Mouse (Mus musculus) left cerebral cortex, adult 2 months (tissue): ENCODE results near the gene H2-Q1. TPM values are rescaled to one million over a fixed set of nuclear protein-coding genes. Genes with fewer than 3 reads are reported as not detected.
A peak's percentile ranks its signal among the peaks of the same experiment; 100 is the strongest.
"Not testable (repeated sequence)": the region's sequence is repeated elsewhere in the genome, so short reads cannot be mapped to it uniquely, and the experiment has no call there.

Experiments
- DNase-seq, 2 experiments: peaks; one replicate each; pipeline ENCODE4 v3.0.0; 2021 to 2022; ENCODE audit warnings: low spot score in 2 of 2, mixed read lengths in 1 of 2; ENCODE audit errors: extremely low spot score in 1 of 2
- H3K27ac ChIP-seq: fragments of 200-600 bp; 2 replicates; pipeline ENCODE4 v1.8.1; 2022
- H3K4me3 ChIP-seq: fragments of 200-600 bp; 2 replicates; pipeline ENCODE4 v1.8.1; 2022
- CTCF ChIP-seq: fragments of 200-600 bp; IDR thresholded peaks from 2 replicates; pipeline ENCODE4 v1.8.1; 2022; ENCODE audit warnings: antibody characterized with exemption, mild to moderate bottlenecking, moderate library complexity
- intact Hi-C: fragments of 180-260 bp; cut with DNase I; formaldehyde crosslinking; loops from one replicate; pipeline ENCODE4 v1.15.1; 2025
- total RNA-seq, 2 experiments: library from RNA; stranded (reverse); gene quantifications; 2 replicates each; pipeline ENCODE4 v1.2.3; 2021

Gene H2-Q1
- total RNA-seq, 2 experiments from 2014 or later = 0.79 TPM; not detected in 1

DNA sequence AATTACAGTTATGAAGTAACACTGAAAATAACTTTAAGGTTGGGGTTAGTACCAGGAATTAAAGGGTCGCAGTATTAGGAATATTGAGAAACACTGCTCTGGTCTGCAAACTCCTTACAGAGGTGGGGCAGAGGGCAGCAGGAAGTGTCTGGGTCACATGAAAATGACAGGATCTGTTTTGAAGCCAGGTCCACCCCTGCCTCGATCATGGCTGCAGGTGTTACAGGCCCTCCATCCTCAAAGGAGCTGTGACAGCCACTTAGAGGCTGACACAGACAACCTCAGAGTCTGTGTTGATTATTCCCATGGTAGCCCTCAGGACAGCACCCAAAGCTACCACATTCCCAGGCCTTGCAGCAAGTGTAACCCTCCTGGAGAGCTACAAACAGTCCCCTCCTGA, 16.9 kb upstream of the H2-Q1 start:
- Histone ChIP-seq H3K4me3 (no peak overlapping the region), H3K27ac (no peak overlapping the region)
- TF ChIP-seq CTCF = no peak
- intact Hi-C loops = loop anchor here (5.0 kb wide), 1 partner anchor 46 kb away; no protein-coding TSS in a partner anchor
- DNase-seq = no peak

GRCm38 (mm10) chr17:35303756-35304350, 16.4 kb upstream of the H2-Q1 start:
- DNase-seq = no peak
- intact Hi-C loops = loop anchor here (5.0 kb wide), 1 partner anchor 47 kb away; no protein-coding TSS in a partner anchor
- Histone ChIP-seq H3K27ac (no peak overlapping the region), H3K4me3 (no peak overlapping the region)
- TF ChIP-seq CTCF = no peak

DNA sequence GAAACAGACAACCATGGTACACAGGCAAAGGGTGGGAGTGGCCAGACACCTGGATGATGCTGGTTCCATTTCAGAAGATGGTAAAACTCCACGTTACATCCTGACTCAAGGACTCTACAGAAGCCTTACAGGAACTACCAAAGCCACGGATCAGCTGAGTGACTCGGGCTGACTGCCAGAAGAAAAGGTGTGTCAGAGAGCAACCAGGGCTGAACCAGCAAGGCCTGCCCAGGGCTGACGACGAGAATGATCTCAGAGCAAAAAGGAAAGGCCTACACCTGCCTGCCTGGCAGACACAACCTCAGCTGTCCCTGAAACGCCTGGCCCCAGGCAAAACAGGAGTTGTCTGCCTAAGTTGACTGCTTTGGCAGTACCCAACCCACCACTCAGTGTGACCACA, 15.7 kb upstream of the H2-Q1 start:
- no peak overlapping the region for H3K4me3 ChIP-seq
- no peak for DNase-seq
- no peak for TF ChIP-seq CTCF
- intact Hi-C loops = loop anchor here (5.0 kb wide), 1 partner anchor 47 kb away; no protein-coding TSS in a partner anchor
- H3K27ac ChIP-seq = no peak overlapping the region

DNA sequence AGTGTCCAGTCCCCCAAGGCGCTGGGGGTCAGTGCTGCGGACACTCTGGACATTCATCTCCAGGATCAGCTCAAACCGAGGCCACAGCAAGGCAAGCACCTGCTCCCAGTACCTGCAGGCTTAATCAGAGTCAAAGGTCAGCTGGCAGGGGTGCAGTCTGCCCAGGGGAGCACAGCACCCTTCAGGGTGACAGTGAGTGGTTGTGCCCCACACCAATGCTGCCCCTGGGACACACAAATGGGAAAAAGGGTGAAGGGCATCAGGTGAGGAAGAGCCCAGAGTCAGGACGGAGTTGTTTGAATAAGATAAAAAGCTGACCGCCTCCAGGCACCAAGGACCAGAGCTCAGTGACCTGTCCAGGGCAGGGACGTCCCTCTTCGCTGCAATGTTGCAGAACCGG, 15.3 kb upstream of the H2-Q1 start:
- intact Hi-C loops = loop anchor here (5.0 kb wide), 1 partner anchor 48 kb away; no protein-coding TSS in a partner anchor
- DNase-seq, H3K27ac ChIP-seq, H3K4me3 ChIP-seq: not testable (repeated sequence)

- intact Hi-C loops = no loop called here
- Histone ChIP-seq H3K27ac (no peak overlapping the region), H3K4me3 (no peak overlapping the region)
- no peak for TF ChIP-seq CTCF
- no peak for DNase-seq
These were observed 1.5 kb upstream of the H2-Q1 start for GRCm38 (mm10) chr17:35318671-35319070.

DNA sequence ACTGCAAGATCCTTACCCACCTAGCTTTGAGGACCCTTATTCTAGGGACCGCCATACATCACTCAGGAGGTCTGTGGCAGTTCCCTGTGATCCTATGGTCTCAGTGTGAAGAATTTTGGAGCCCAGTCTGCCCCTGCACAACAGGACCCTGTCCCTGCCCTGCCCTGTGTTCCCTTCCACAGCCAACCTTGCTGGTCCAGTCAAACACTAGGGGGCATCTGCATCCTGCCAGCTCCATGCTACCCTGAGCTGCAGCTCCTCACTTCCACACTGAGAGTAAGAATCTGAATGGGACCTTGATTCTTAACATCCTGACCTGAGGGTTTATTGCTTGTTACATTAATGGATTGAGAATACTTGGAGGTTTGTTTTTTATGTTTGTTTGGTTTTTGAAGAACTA, 4.9 kb downstream of the H2-Q1 start:
- TF ChIP-seq CTCF = peak; percentile 13
- intact Hi-C loops, H3K27ac ChIP-seq, DNase-seq, H3K4me3 ChIP-seq: not testable (repeated sequence)

DNA sequence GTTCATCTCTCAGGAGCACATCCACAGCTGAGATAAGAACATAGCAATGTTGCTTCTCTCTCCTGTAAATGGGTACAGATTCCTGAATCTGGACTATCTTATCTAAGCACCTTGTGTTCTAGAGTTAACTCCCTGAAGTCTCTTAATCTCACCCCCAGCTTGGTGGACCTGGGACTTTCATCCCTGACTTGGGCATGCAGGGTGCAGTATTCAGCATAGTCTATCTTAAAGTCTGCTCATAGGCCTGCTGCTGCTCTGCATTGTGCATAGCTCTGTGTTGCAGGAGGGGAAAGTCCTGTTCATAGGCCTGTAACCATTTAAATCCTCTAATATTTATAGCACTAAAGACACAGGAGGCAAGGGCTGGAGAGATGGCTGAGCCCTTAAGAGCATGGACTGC, 5.8 kb downstream of the H2-Q1 start:
- H3K4me3 ChIP-seq, H3K27ac ChIP-seq, DNase-seq, intact Hi-C loops: not testable (repeated sequence)

DNA sequence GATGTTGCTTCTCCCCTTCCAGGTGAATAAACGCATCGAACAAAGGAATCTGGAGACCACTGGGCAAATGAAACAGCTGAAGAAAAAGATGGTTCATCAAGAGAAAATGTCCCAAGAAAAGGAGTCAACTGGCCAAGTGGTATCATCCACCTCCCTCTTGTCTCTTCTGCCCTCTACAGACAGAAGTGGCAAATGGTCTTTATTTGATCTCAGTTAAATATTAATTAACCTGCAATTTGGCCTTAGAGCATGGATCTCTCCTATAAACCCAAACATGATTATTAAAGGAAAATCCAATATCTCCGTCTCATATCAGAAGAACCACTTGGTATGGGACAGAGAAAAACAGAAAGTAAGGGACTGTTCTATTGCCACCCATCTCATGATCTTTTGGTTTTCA, 9.5 kb downstream of the H2-Q1 start:
- intact Hi-C loops, DNase-seq, H3K27ac ChIP-seq, H3K4me3 ChIP-seq: not testable (repeated sequence)

- H3K4me3 ChIP-seq, intact Hi-C loops, H3K27ac ChIP-seq, DNase-seq: not testable (repeated sequence)
These were observed 11.3 kb downstream of the H2-Q1 start for GRCm38 (mm10) chr17:35331546-35331945.

- TF ChIP-seq CTCF = no peak
- H3K4me3 ChIP-seq = peak within 1 kb of the TSS; percentile 38
- no peak within 1 kb of the TSS for H3K27ac ChIP-seq
- intact Hi-C loops = no loop called here
- DNase-seq = no peak
These were observed 22.0 kb downstream of the H2-Q1 start, which contains the start of gene H2-Q2 for GRCm38 (mm10) chr17:35342071-35342671. Gene H2-Q2, plus strand, starts transcription at chr17:35342242.

- intact Hi-C loops = no loop called here
These were observed 22.7 kb downstream of the H2-Q1 start for GRCm38 (mm10) chr17:35342711-35343476.

GRCm38 (mm10) chr17:35347659-35348058, 27.5 kb downstream of the H2-Q1 start:
- intact Hi-C loops, DNase-seq, H3K4me3 ChIP-seq, H3K27ac ChIP-seq: not testable (repeated sequence)

More at GRCm38 (mm10) chr17:35342711-35343476, 22.7 kb downstream of the H2-Q1 start:
- DNase-seq = no peak
- H3K27ac ChIP-seq = no peak overlapping the region
- TF ChIP-seq CTCF = no peak
- H3K4me3 ChIP-seq = peak overlapping the region; percentile 38

GRCm38 (mm10) chr17:35353275-35353674, 33.1 kb downstream of the H2-Q1 start:
- H3K4me3 ChIP-seq, intact Hi-C loops, DNase-seq, H3K27ac ChIP-seq: not testable (repeated sequence)
